Mouse (Mus musculus) layer of hippocampus, adult 18-20 months (tissue): ENCODE results near the gene Egflam. TPM values are rescaled to one million over a fixed set of nuclear protein-coding genes. Genes with fewer than 3 reads are reported as not detected.

Experiments used
- DNase-seq, 2 experiments: peaks; one replicate each; pipeline ENCODE4 v3.0.0; 2022; ENCODE audit warnings: low spot score in 2 of 2
- total RNA-seq, 2 experiments: library from RNA; stranded (reverse); gene quantifications; 2 replicates each; pipeline ENCODE4 v1.2.3; 2021

Gene Egflam
- total RNA-seq, 2 experiments from 2014 or later = 1.9 to 2.0 TPM

GRCm38 (mm10) chr15:7295199-7295598 lies 103.0 kb downstream of the Egflam start:
- no peak for DNase-seq

- no peak for DNase-seq
These were observed 105.3 kb downstream of the Egflam start for GRCm38 (mm10) chr15:7292854-7293253.

- DNase-seq = no peak
These were observed 108.2 kb downstream of the Egflam start for GRCm38 (mm10) chr15:7290003-7290402.

- DNase-seq = no peak
These were observed 108.7 kb downstream of the Egflam start for GRCm38 (mm10) chr15:7289516-7289915.

- no peak for DNase-seq
These were observed 109.3 kb downstream of the Egflam start for GRCm38 (mm10) chr15:7288841-7289424.

- no peak for DNase-seq
These were observed 110.3 kb downstream of the Egflam start for GRCm38 (mm10) chr15:7287911-7288310.

- no peak for DNase-seq
These were observed 116.6 kb downstream of the Egflam start for GRCm38 (mm10) chr15:7281579-7281978.

GRCm38 (mm10) chr15:7263822-7264221 lies 134.4 kb downstream of the Egflam start:
- peak; percentile 70 to 90 for DNase-seq

- no peak for DNase-seq
These were observed 134.9 kb downstream of the Egflam start for GRCm38 (mm10) chr15:7263339-7263738.

GRCm38 (mm10) chr15:7261371-7261770 lies 136.8 kb downstream of the Egflam start:
- DNase-seq = no peak

GRCm38 (mm10) chr15:7256577-7256976 lies 141.6 kb downstream of the Egflam start:
- DNase-seq = no peak

GRCm38 (mm10) chr15:7253326-7253725 lies 144.9 kb downstream of the Egflam start:
- DNase-seq = no peak

- no peak for DNase-seq
These were observed 146.0 kb downstream of the Egflam start for GRCm38 (mm10) chr15:7252106-7252636.

GRCm38 (mm10) chr15:7251042-7251441 lies 147.2 kb downstream of the Egflam start:
- DNase-seq = no peak

GRCm38 (mm10) chr15:7249216-7249615 lies 149.0 kb downstream of the Egflam start:
- DNase-seq = no peak

- no peak for DNase-seq
These were observed 150.9 kb downstream of the Egflam start for GRCm38 (mm10) chr15:7247321-7247720.

- DNase-seq = no peak
These were observed 155.9 kb downstream of the Egflam start for GRCm38 (mm10) chr15:7242161-7242850.

GRCm38 (mm10) chr15:7240950-7241349 lies 157.2 kb downstream of the Egflam start:
- DNase-seq = peak; percentile 47 to 81

GRCm38 (mm10) chr15:7239904-7240303 lies 158.3 kb downstream of the Egflam start:
- DNase-seq = no peak

- DNase-seq = no peak
These were observed 164.7 kb downstream of the Egflam start for GRCm38 (mm10) chr15:7233393-7234090.

- peak; percentile 56 to 88 for DNase-seq
These were observed 172.0 kb downstream of the Egflam start for GRCm38 (mm10) chr15:7226225-7226624.

GRCm38 (mm10) chr15:7224151-7224775 lies 173.9 kb downstream of the Egflam start:
- DNase-seq = no peak
